Mouse (Mus musculus) limb, embryonic 15.5 days (tissue): Measurements from ENCODE around the gene Actb. TPM values are rescaled to one million over a fixed set of nuclear protein-coding genes. Genes with fewer than 3 reads are reported as not detected.
A peak's percentile ranks its signal among the peaks of the same experiment; 100 is the strongest.

Experiments
- ATAC-seq: fragments of 200-750 bp; cut with Nextera tagmentation; 2 replicates; pipeline ENCODE4 v1.8.0; 2017; ENCODE audit warnings: low read depth, moderate TSS enrichment; ENCODE audit not compliant: insufficient number of reproducible peaks, low FRiP score, low TSS enrichment
- H3K27ac ChIP-seq: fragments of 300-500 bp; sonication (generic); 2 replicates; pipeline ENCODE4 v1.5.1; 2015; ENCODE audit warnings: moderate library complexity, mild to moderate bottlenecking, inconsistent platforms
- H3K27me3 ChIP-seq: fragments of 300-500 bp; sonication (generic); 2 replicates; pipeline ENCODE4 v1.6.1; 2015; ENCODE audit warnings: inconsistent platforms
- H3K36me3 ChIP-seq: fragments of 300-500 bp; sonication (generic); 2 replicates; pipeline ENCODE4 v1.6.1; 2015; ENCODE audit warnings: inconsistent platforms
- H3K4me1 ChIP-seq: fragments of 300-500 bp; sonication (generic); 2 replicates; pipeline ENCODE4 v1.6.1; 2015; ENCODE audit warnings: inconsistent platforms
- H3K4me2 ChIP-seq: fragments of 300-500 bp; sonication (generic); 2 replicates; pipeline ENCODE4 v1.6.1; 2015; ENCODE audit warnings: mild to moderate bottlenecking, inconsistent platforms
- H3K4me3 ChIP-seq: fragments of 300-500 bp; sonication (generic); 2 replicates; pipeline ENCODE4 v1.5.1; 2015; ENCODE audit warnings: mild to moderate bottlenecking, inconsistent platforms
- H3K9ac ChIP-seq: fragments of 300-500 bp; sonication (generic); 2 replicates; pipeline ENCODE4 v1.6.1; 2015; ENCODE audit warnings: inconsistent platforms
- H3K9me3 ChIP-seq: fragments of 300-500 bp; sonication (generic); 2 replicates; pipeline ENCODE4 v1.6.1; 2016; ENCODE audit warnings: inconsistent platforms
- WGBS: fragments of 180-500 bp; shearing (Covaris S2); methylation state at CpG from one replicate; pipeline ENCODE4 v1.1.7; 2015; 5-methylcytosine and 5-hydroxymethylcytosine counted together
- polyA plus RNA-seq: library from polyadenylated mRNA; unstranded; fragments of >200 nt; fragmentation: Nextera tagmentation; extraction: Ambion mirVana; gene quantifications from 2 replicates; pipeline ENCODE4 v1.2.1, GENCODE M21; 2015

The Actb gene
- polyA plus RNA-seq, 1 experiment from 2014 or later = 13,671 TPM

- ATAC-seq = 0 out of 2 replicates have a peak, but pooled peaks have one; percentile 25
- Histone ChIP-seq H3K27me3 (no peaks in the 10 kb centered on the region), H3K9ac (no peak overlapping the region), H3K4me1 (peaks cover 23% of the 10 kb centered on the region), H3K4me2 (no peak overlapping the region), H3K4me3 (no peak overlapping the region), H3K27ac (no peak overlapping the region), H3K9me3 (no peaks in the 10 kb centered on the region), H3K36me3 (no peaks in the 10 kb centered on the region)
- 22% methylated on average over 9 of the region's 9 CpGs for WGBS
Measured at GRCm38 (mm10) chr5:142932084-142932685, 25.6 kb upstream of the Actb start.

GRCm38 (mm10) chr5:142931241-142931745 is 24.7 kb upstream of the Actb start:
- no peaks in the 10 kb centered on the region for H3K9me3 ChIP-seq
- no peak overlapping the region for H3K4me3 ChIP-seq
- H3K9ac ChIP-seq = no peak overlapping the region
- no peaks in the 10 kb centered on the region for H3K36me3 ChIP-seq
- ATAC-seq = no peak
- no peaks in the 10 kb centered on the region for H3K27me3 ChIP-seq
- H3K4me2 ChIP-seq = no peak overlapping the region
- H3K4me1 ChIP-seq = peaks cover 26% of the 10 kb centered on the region
- H3K27ac ChIP-seq = no peak overlapping the region
- 83% methylated on average over 9 of the region's 9 CpGs for WGBS

GRCm38 (mm10) chr5:142929400-142929752 is 22.8 kb upstream of the Actb start:
- Histone ChIP-seq H3K27me3 (no peaks in the 10 kb centered on the region), H3K36me3 (no peaks in the 10 kb centered on the region), H3K27ac (peak overlapping the region; percentile 80), H3K4me3 (peak overlapping the region; percentile 46), H3K9me3 (no peaks in the 10 kb centered on the region), H3K4me1 (peaks cover 27% of the 10 kb centered on the region), H3K4me2 (peak overlapping the region; percentile 75), H3K9ac (peak overlapping the region; percentile 49)
- 13% methylated on average over 4 of the region's 4 CpGs for WGBS
- no peak for ATAC-seq

GRCm38 (mm10) chr5:142928749-142929399 is 22.3 kb upstream of the Actb start:
- 0 out of 2 replicates have a peak, but pooled peaks have one; percentile 15 for ATAC-seq
- peak overlapping the region; percentile 46 for H3K4me3 ChIP-seq
- peaks cover 27% of the 10 kb centered on the region for H3K4me1 ChIP-seq
- H3K36me3 ChIP-seq = no peaks in the 10 kb centered on the region
- 3% methylated on average over 35 of the region's 35 CpGs for WGBS
- no peaks in the 10 kb centered on the region for H3K27me3 ChIP-seq
- no peaks in the 10 kb centered on the region for H3K9me3 ChIP-seq
- H3K4me2 ChIP-seq = peak overlapping the region; percentile 75
- peak overlapping the region; percentile 80 for H3K27ac ChIP-seq
- peak overlapping the region; percentile 49 for H3K9ac ChIP-seq

- peaks cover 26% of the 10 kb centered on the region for H3K4me1 ChIP-seq
- no peaks in the 10 kb centered on the region for H3K36me3 ChIP-seq
- H3K4me3 ChIP-seq = no peak overlapping the region
- H3K27me3 ChIP-seq = no peaks in the 10 kb centered on the region
- no peak for ATAC-seq
- H3K9ac ChIP-seq = no peak overlapping the region
- H3K4me2 ChIP-seq = no peak overlapping the region
- H3K27ac ChIP-seq = no peak overlapping the region
- H3K9me3 ChIP-seq = no peaks in the 10 kb centered on the region
- 93% methylated on average over 12 of the region's 12 CpGs for WGBS
Measured at GRCm38 (mm10) chr5:142927341-142927930, 20.9 kb upstream of the Actb start.

- Histone ChIP-seq H3K4me3 (no peak overlapping the region), H3K27ac (0 out of 2 replicates have a peak overlapping the region, but pooled peaks have one; percentile 57), H3K9ac (no peak overlapping the region), H3K4me1 (peaks cover 21% of the 10 kb centered on the region), H3K36me3 (no peaks in the 10 kb centered on the region), H3K4me2 (no peak overlapping the region), H3K27me3 (no peaks in the 10 kb centered on the region), H3K9me3 (no peaks in the 10 kb centered on the region)
- no peak for ATAC-seq
- 44% methylated on average over 3 of the region's 3 CpGs for WGBS
Measured at GRCm38 (mm10) chr5:142926940-142927228, 20.3 kb upstream of the Actb start.

GRCm38 (mm10) chr5:142926204-142926939 is 19.8 kb upstream of the Actb start:
- 18% methylated on average over 13 of the region's 13 CpGs for WGBS
- H3K9me3 ChIP-seq = no peaks in the 10 kb centered on the region
- H3K27me3 ChIP-seq = no peaks in the 10 kb centered on the region
- peak; percentile 43; the same call in 1 of the 2 replicates for ATAC-seq
- H3K4me1 ChIP-seq = peaks cover 27% of the 10 kb centered on the region
- no peak overlapping the region for H3K4me3 ChIP-seq
- H3K4me2 ChIP-seq = no peak overlapping the region
- no peaks in the 10 kb centered on the region for H3K36me3 ChIP-seq
- peak overlapping the region; percentile 57; the same call in 1 of the 2 replicates for H3K27ac ChIP-seq
- no peak overlapping the region for H3K9ac ChIP-seq

GRCm38 (mm10) chr5:142924336-142924959 is 17.9 kb upstream of the Actb start:
- WGBS = 75% methylated on average over 12 of the region's 12 CpGs
- Histone ChIP-seq H3K9ac (no peak overlapping the region), H3K27me3 (no peaks in the 10 kb centered on the region), H3K4me3 (no peak overlapping the region), H3K9me3 (no peaks in the 10 kb centered on the region), H3K4me1 (peaks cover 34% of the 10 kb centered on the region), H3K27ac (no peak overlapping the region), H3K36me3 (no peaks in the 10 kb centered on the region), H3K4me2 (no peak overlapping the region)
- ATAC-seq = no peak

- Histone ChIP-seq H3K27ac (no peak overlapping the region), H3K4me2 (no peak overlapping the region), H3K27me3 (no peaks in the 10 kb centered on the region), H3K36me3 (no peaks in the 10 kb centered on the region), H3K9ac (no peak overlapping the region), H3K9me3 (no peaks in the 10 kb centered on the region), H3K4me3 (no peak overlapping the region), H3K4me1 (peaks cover 28% of the 10 kb centered on the region)
- WGBS = 81% methylated on average over 3 of the region's 3 CpGs
- ATAC-seq = no peak
Measured at GRCm38 (mm10) chr5:142923781-142924180, 17.2 kb upstream of the Actb start.

GRCm38 (mm10) chr5:142922251-142922650 is 15.7 kb upstream of the Actb start:
- H3K27me3 ChIP-seq = no peaks in the 10 kb centered on the region
- no peak overlapping the region for H3K27ac ChIP-seq
- no peak overlapping the region for H3K9ac ChIP-seq
- H3K9me3 ChIP-seq = no peaks in the 10 kb centered on the region
- peaks cover 25% of the 10 kb centered on the region for H3K4me1 ChIP-seq
- H3K36me3 ChIP-seq = no peaks in the 10 kb centered on the region
- H3K4me3 ChIP-seq = no peak overlapping the region
- no peak overlapping the region for H3K4me2 ChIP-seq
- ATAC-seq = no peak
- 67% methylated on average over 5 of the region's 5 CpGs for WGBS

- Histone ChIP-seq H3K4me3 (no peak overlapping the region), H3K4me2 (no peak overlapping the region), H3K9me3 (no peaks in the 10 kb centered on the region), H3K4me1 (peaks cover 18% of the 10 kb centered on the region), H3K9ac (no peak overlapping the region), H3K36me3 (no peaks in the 10 kb centered on the region), H3K27ac (peak overlapping the region; percentile 2; the same call in 1 of the 2 replicates), H3K27me3 (no peaks in the 10 kb centered on the region)
- 63% methylated on average over 6 of the region's 6 CpGs for WGBS
- no peak for ATAC-seq
Measured at GRCm38 (mm10) chr5:142921074-142921459, 14.5 kb upstream of the Actb start.
